Mouse (Mus musculus) layer of hippocampus, postnatal 36 days (tissue): ENCODE measurements at regions not wholly inside any gene's neighbourhood (a gene's known extent, or its start where the extent isn't known, plus 50 kb on each side); places are given as distances from the start of the nearest gene placed in this dataset.

Experiments used
- DNase-seq, 2 experiments: peaks; one replicate each; pipeline ENCODE4 v3.0.0; 2022

- no peak for DNase-seq
These were observed 188.8 kb upstream of the Gm49339 start for GRCm38 (mm10) chr10:51291412-51292207.

- DNase-seq: no peak
These were observed 167.6 kb upstream of the Gm49339 start for GRCm38 (mm10) chr10:51312814-51313213.

GRCm38 (mm10) chr10:51320207-51320606, 160.2 kb upstream of the Gm49339 start:
- DNase-seq: no peak

GRCm38 (mm10) chr10:51328772-51329171, 151.6 kb upstream of the Gm49339 start:
- DNase-seq: no peak

GRCm38 (mm10) chr10:51329386-51329785, 151.0 kb upstream of the Gm49339 start:
- DNase-seq: no peak
